Mouse (Mus musculus): Measurements from ENCODE around the gene Dusp23. TPM values are rescaled to one million over a fixed set of nuclear protein-coding genes. Genes with fewer than 3 reads are reported as not detected.

Gene Dusp23
- total and polyA plus RNA-seq, 3 experiments, result not detected

DNA sequence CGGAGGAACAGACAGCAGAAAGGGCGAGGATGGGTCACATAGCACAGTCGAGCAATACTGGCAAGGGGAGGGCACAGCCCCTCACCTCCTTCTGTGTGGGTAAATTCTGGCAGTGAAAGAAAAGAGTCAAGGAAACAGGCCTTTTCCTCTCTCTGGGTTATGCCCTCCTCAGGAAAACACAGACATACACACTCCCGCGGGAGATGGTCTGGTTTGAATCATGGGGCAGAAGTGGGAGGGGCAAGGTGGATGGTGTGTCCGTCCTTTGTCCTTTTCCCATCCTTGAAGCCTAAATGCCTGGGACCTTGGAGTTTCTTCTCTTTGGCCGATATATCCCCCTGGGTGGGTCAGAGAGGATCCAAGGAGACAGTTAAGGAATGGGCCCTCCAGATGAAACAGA, 2.9 kb downstream of the Dusp23 start:
- no peaks in the 10 kb centered on the region for H3K36me3 ChIP-seq (replicated peaks)
- no peak overlapping the region for H3K4me3 ChIP-seq (ENCODE audit: low read depth, low read length)
- ATAC-seq (ENCODE audit: extremely low read depth, insufficient number of reproducible peaks, low FRiP score, poor library complexity, severe bottlenecking) (no peak), DNase-seq (ENCODE audit: low spot score) (no peak)
- TF ChIP-seq POLR2AphosphoS5 (IDR thresholded peaks at IDR 0.05; ENCODE audit: insufficient replicate concordance, low read depth, low read length) (no peak), TAL1 (conservative IDR thresholded peaks at IDR 0.05; ENCODE audit: low read depth, low read length) (no peak), GATA1 (IDR thresholded peaks at IDR 0.05; ENCODE audit: borderline replicate concordance, low read length) (no peak), GATA2 (IDR thresholded peaks at IDR 0.05; ENCODE audit: borderline replicate concordance, low read depth, low read length) (no peak), CTCF (IDR thresholded peaks at IDR 0.05; ENCODE audit: low read depth, low read length) (no peak)
- peaks cover 49% of the 10 kb centered on the region for H3K9me3 ChIP-seq (replicated peaks)
- H3K27me3 ChIP-seq (ENCODE audit: insufficient read depth, low read length), result no peaks in the 10 kb centered on the region
- no peaks in the 10 kb centered on the region for H3K4me1 ChIP-seq (ENCODE audit: insufficient read depth, low read depth, low read length)

DNA sequence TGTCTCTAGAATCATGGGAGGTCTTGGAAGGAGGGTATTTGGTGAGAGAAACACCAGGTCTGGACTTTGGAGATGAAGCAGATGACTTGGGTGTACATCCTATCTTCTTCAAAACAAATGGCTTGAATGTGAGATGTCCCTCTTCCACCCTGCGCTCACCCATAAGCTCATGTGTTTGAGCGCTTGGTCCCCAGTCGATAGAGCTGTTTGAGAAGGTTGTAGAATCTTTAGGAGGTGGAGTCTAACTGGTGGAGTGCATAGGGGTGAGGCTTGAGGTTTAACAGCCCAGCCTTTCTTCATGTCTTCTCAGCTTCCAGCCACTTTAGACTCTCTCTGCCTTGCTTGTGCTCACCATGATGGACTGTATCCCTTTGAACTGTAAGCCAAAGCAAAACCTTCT, 6.5 kb downstream of the Dusp23 start:
- Histone ChIP-seq H3K9me3 (replicated peaks) (peaks cover 29% of the 10 kb centered on the region), H3K4me3 (ENCODE audit: low read depth, low read length) (no peak overlapping the region), H3K4me1 (ENCODE audit: insufficient read depth, low read depth, low read length) (no peaks in the 10 kb centered on the region), H3K27me3 (ENCODE audit: insufficient read depth, low read length) (no peaks in the 10 kb centered on the region), H3K36me3 (replicated peaks) (no peaks in the 10 kb centered on the region)
- DNase-seq (ENCODE audit: low spot score) (no peak), ATAC-seq (ENCODE audit: extremely low read depth, insufficient number of reproducible peaks, low FRiP score, poor library complexity, severe bottlenecking) (no peak)
- no peak for TF ChIP-seq POLR2AphosphoS5 (IDR thresholded peaks at IDR 0.05; ENCODE audit: insufficient replicate concordance, low read depth, low read length)
- no peak for TF ChIP-seq GATA2 (IDR thresholded peaks at IDR 0.05; ENCODE audit: borderline replicate concordance, low read depth, low read length)
- TF ChIP-seq CTCF (IDR thresholded peaks at IDR 0.05; ENCODE audit: low read depth, low read length), result no peak
- no peak for TF ChIP-seq GATA1 (IDR thresholded peaks at IDR 0.05; ENCODE audit: borderline replicate concordance, low read length)

- ATAC-seq (ENCODE audit: extremely low read depth, insufficient number of reproducible peaks, low FRiP score, poor library complexity, severe bottlenecking), result no peak
- TF ChIP-seq GATA2 (IDR thresholded peaks at IDR 0.05; ENCODE audit: borderline replicate concordance, low read depth, low read length) (no peak), TAL1 (conservative IDR thresholded peaks at IDR 0.05; ENCODE audit: low read depth, low read length) (no peak), POLR2AphosphoS5 (IDR thresholded peaks at IDR 0.05; ENCODE audit: insufficient replicate concordance, low read depth, low read length) (no peak), CTCF (IDR thresholded peaks at IDR 0.05; ENCODE audit: low read depth, low read length) (no peak), GATA1 (IDR thresholded peaks at IDR 0.05; ENCODE audit: borderline replicate concordance, low read length) (no peak)
- Histone ChIP-seq H3K36me3 (replicated peaks) (no peaks in the 10 kb centered on the region), H3K27me3 (ENCODE audit: insufficient read depth, low read length) (no peaks in the 10 kb centered on the region), H3K9me3 (replicated peaks) (peaks cover 17% of the 10 kb centered on the region), H3K4me1 (ENCODE audit: insufficient read depth, low read depth, low read length) (no peaks in the 10 kb centered on the region), H3K4me3 (ENCODE audit: low read depth, low read length) (no peak overlapping the region)
- DNase-seq (ENCODE audit: low spot score), result no peak
Measured at GRCm38 (mm10) chr1:172624081-172624480, 8.7 kb downstream of the Dusp23 start.

DNA sequence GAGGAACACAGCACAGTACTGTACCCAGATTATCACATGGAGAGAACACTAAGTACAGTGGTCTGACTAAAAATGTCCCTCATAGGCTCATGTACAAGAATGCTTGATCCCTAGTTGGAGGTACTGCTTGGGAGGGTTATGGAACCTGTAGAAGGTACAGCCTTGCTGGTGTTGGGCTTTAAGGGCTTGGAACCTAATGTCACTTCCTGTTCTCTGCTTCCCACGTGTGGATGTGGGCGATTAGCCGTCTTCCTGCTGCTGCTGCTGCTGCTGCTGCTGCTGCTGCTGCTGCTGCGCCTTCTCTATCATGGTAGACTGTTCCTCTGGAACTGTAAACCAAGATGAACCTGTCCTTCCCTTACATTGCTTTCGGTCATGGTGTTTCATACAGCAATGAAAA, 9.2 kb downstream of the Dusp23 start:
- DNase-seq (ENCODE audit: low spot score), result no peak
- peaks cover 16% of the 10 kb centered on the region for H3K9me3 ChIP-seq (replicated peaks)
- ATAC-seq (ENCODE audit: extremely low read depth, insufficient number of reproducible peaks, low FRiP score, poor library complexity, severe bottlenecking), result no peak
- no peak overlapping the region for H3K4me3 ChIP-seq (ENCODE audit: low read depth, low read length)
- H3K4me1 ChIP-seq (ENCODE audit: insufficient read depth, low read depth, low read length), result no peaks in the 10 kb centered on the region
- H3K27me3 ChIP-seq (ENCODE audit: insufficient read depth, low read length), result no peaks in the 10 kb centered on the region
- no peaks in the 10 kb centered on the region for H3K36me3 ChIP-seq (replicated peaks)
- TF ChIP-seq TAL1 (conservative IDR thresholded peaks at IDR 0.05; ENCODE audit: low read depth, low read length) (no peak), GATA2 (IDR thresholded peaks at IDR 0.05; ENCODE audit: borderline replicate concordance, low read depth, low read length) (no peak), GATA1 (IDR thresholded peaks at IDR 0.05; ENCODE audit: borderline replicate concordance, low read length) (no peak), POLR2AphosphoS5 (IDR thresholded peaks at IDR 0.05; ENCODE audit: insufficient replicate concordance, low read depth, low read length) (no peak), CTCF (IDR thresholded peaks at IDR 0.05; ENCODE audit: low read depth, low read length) (no peak)

- Histone ChIP-seq H3K27me3 (ENCODE audit: insufficient read depth, low read length) (no peaks in the 10 kb centered on the region), H3K9me3 (replicated peaks) (peaks cover 16% of the 10 kb centered on the region), H3K4me3 (ENCODE audit: low read depth, low read length) (no peak overlapping the region), H3K36me3 (replicated peaks) (no peaks in the 10 kb centered on the region), H3K4me1 (ENCODE audit: insufficient read depth, low read depth, low read length) (no peaks in the 10 kb centered on the region)
- no peak for ATAC-seq (ENCODE audit: extremely low read depth, insufficient number of reproducible peaks, low FRiP score, poor library complexity, severe bottlenecking)
- no peak for DNase-seq (ENCODE audit: low spot score)
- TF ChIP-seq TAL1 (conservative IDR thresholded peaks at IDR 0.05; ENCODE audit: low read depth, low read length), result no peak
- TF ChIP-seq CTCF (IDR thresholded peaks at IDR 0.05; ENCODE audit: low read depth, low read length), result peak; percentile 38; the same call in 1 of the 2 replicates
Measured at GRCm38 (mm10) chr1:172619235-172619634, 13.5 kb downstream of the Dusp23 start.

DNA sequence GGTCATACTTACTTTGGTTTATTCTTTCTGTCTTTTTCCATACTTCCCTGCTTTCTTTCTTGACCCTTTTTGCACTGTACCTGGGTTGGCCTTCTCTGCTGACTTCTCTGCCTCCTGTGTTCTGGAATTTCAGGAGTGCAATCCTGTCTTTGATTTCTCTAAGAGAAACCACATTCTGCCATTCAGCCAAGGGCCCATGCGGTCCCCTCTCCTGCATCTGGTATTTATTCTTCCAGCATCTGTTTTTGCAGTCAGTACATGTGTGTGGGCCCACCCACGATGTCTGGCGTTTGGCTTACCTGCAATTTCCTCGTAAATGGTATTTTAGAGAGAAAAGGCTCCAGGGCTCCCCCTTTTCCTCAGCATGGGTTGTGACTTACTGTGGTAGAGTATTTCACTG, 14.6 kb downstream of the Dusp23 start:
- TF ChIP-seq GATA1 (IDR thresholded peaks at IDR 0.05; ENCODE audit: borderline replicate concordance, low read length), result no peak
- TF ChIP-seq CTCF (IDR thresholded peaks at IDR 0.05; ENCODE audit: low read depth, low read length), result no peak
- TF ChIP-seq POLR2AphosphoS5 (IDR thresholded peaks at IDR 0.05; ENCODE audit: insufficient replicate concordance, low read depth, low read length), result no peak
- no peak for TF ChIP-seq GATA2 (IDR thresholded peaks at IDR 0.05; ENCODE audit: borderline replicate concordance, low read depth, low read length)
- TF ChIP-seq TAL1 (conservative IDR thresholded peaks at IDR 0.05; ENCODE audit: low read depth, low read length), result no peak
- H3K27me3 ChIP-seq (ENCODE audit: insufficient read depth, low read length), result no peaks in the 10 kb centered on the region
- ATAC-seq (ENCODE audit: extremely low read depth, insufficient number of reproducible peaks, low FRiP score, poor library complexity, severe bottlenecking), result no peak
- H3K4me3 ChIP-seq (ENCODE audit: low read depth, low read length), result no peak overlapping the region
- no peaks in the 10 kb centered on the region for H3K4me1 ChIP-seq (ENCODE audit: insufficient read depth, low read depth, low read length)
- peaks cover 16% of the 10 kb centered on the region for H3K9me3 ChIP-seq (replicated peaks)
- no peak for DNase-seq (ENCODE audit: low spot score)
- no peaks in the 10 kb centered on the region for H3K36me3 ChIP-seq (replicated peaks)
